Mouse (Mus musculus) midbrain, embryonic 15.5 days (tissue): ENCODE data around the gene 2310034C09Rik. TPM values are rescaled to one million over a fixed set of nuclear protein-coding genes. Genes with fewer than 3 reads are reported as not detected.
"Not testable (repeated sequence)": the region's sequence is repeated elsewhere in the genome, so short reads cannot be mapped to it uniquely, and the experiment has no call there.

ENCODE experiments used
- ATAC-seq: fragments of 200-750 bp; cut with Nextera tagmentation; replicated peaks from 2 replicates; pipeline ENCODE4 v1.8.0; 2017; ENCODE audit warnings: moderate TSS enrichment
- H3K27ac ChIP-seq: fragments of 300-500 bp; sonication (generic); 2 replicates; pipeline ENCODE4 v1.5.1; 2015; ENCODE audit warnings: mild to moderate bottlenecking, inconsistent platforms
- H3K27me3 ChIP-seq: fragments of 300-500 bp; sonication (generic); replicated peaks from 2 replicates; pipeline ENCODE4 v1.6.1; 2015; ENCODE audit warnings: inconsistent platforms
- H3K36me3 ChIP-seq: fragments of 300-500 bp; sonication (generic); replicated peaks from 2 replicates; pipeline ENCODE4 v1.6.1; 2015; ENCODE audit warnings: inconsistent platforms
- H3K4me1 ChIP-seq: fragments of 300-500 bp; sonication (generic); 2 replicates; pipeline ENCODE4 v1.6.1; 2015; ENCODE audit warnings: inconsistent platforms
- H3K4me2 ChIP-seq: fragments of 300-500 bp; sonication (generic); 2 replicates; pipeline ENCODE4 v1.6.1; 2015; ENCODE audit warnings: inconsistent platforms, mild to moderate bottlenecking, moderate library complexity
- H3K4me3 ChIP-seq: fragments of 300-500 bp; sonication (generic); 2 replicates; pipeline ENCODE4 v1.5.1; 2015; ENCODE audit warnings: mild to moderate bottlenecking, inconsistent platforms
- H3K9ac ChIP-seq: fragments of 300-500 bp; sonication (generic); 2 replicates; pipeline ENCODE4 v1.6.1; 2015; ENCODE audit warnings: mild to moderate bottlenecking, inconsistent platforms
- H3K9me3 ChIP-seq: fragments of 300-500 bp; sonication (generic); 2 replicates; pipeline ENCODE4 v1.6.1; 2016; ENCODE audit warnings: inconsistent platforms
- WGBS: fragments of 180-500 bp; shearing (Covaris S2); methylation state at CpG from one replicate; pipeline ENCODE4 v1.1.7; 2015; ENCODE audit warnings: mixed read lengths; 5-methylcytosine and 5-hydroxymethylcytosine counted together
- polyA plus RNA-seq: library from polyadenylated mRNA; unstranded; fragments of >200 nt; fragmentation: Nextera tagmentation; extraction: Ambion mirVana; gene quantifications from 2 replicates; pipeline ENCODE4 v1.2.1, GENCODE M21; 2015

The 2310034C09Rik gene
- polyA plus RNA-seq: not detected in 2 replicates

DNA sequence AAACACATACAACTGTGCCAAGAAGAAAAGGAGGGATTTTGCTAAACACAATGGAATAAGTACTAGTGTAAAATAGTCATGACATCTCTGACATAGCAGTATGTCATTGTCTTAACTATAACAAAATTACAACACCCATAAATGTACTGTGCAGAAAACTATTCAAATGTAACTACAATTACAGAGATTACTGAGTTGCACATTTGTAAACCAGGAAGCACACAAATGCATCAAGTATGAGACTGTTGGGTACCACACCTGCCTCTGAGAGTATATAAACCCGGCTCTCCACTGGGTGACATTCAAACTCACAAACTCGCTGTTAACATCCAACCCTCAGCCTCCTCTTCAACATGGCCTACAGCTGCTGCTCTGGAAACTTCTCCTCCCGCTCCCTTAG, at the start of gene 2310034C09Rik:
TSS of gene 2310034C09Rik (plus strand) at position 301 of the 400 bp plus-strand sequence.
- H3K9ac ChIP-seq, H3K36me3 ChIP-seq, H3K27me3 ChIP-seq, H3K9me3 ChIP-seq, ATAC-seq, H3K27ac ChIP-seq, H3K4me3 ChIP-seq, H3K4me2 ChIP-seq, H3K4me1 ChIP-seq: not testable (repeated sequence)
- 82% methylated on average over 3 of the region's 3 CpGs for WGBS

GRCm38 (mm10) chr16:88710757-88711156, 47.9 kb upstream of the 2310034C09Rik start:
- Histone ChIP-seq H3K4me1 (no peaks in the 10 kb centered on the region), H3K27ac (no peak overlapping the region), H3K27me3 (no peaks in the 10 kb centered on the region), H3K9me3 (no peaks in the 10 kb centered on the region), H3K4me2 (no peak overlapping the region), H3K36me3 (no peaks in the 10 kb centered on the region), H3K4me3 (no peak overlapping the region), H3K9ac (no peak overlapping the region)
- 82% methylated on average over 4 of the region's 4 CpGs for WGBS
- no peak for ATAC-seq

- WGBS: 81% methylated on average over 6 of the region's 6 CpGs
- no peak for ATAC-seq
- no peak overlapping the region for H3K4me2 ChIP-seq
These were observed 47.4 kb upstream of the 2310034C09Rik start for GRCm38 (mm10) chr16:88711245-88711644.

GRCm38 (mm10) chr16:88716549-88716948, 42.1 kb upstream of the 2310034C09Rik start:
- Histone ChIP-seq H3K4me3 (no peak overlapping the region), H3K27ac (no peak overlapping the region), H3K4me2 (no peak overlapping the region), H3K9ac (no peak overlapping the region), H3K4me1 (no peaks in the 10 kb centered on the region), H3K36me3 (no peaks in the 10 kb centered on the region), H3K27me3 (no peaks in the 10 kb centered on the region), H3K9me3 (no peaks in the 10 kb centered on the region)
- ATAC-seq: no peak

More at GRCm38 (mm10) chr16:88711245-88711644, 47.4 kb upstream of the 2310034C09Rik start:
- no peaks in the 10 kb centered on the region for H3K27me3 ChIP-seq
- no peak overlapping the region for H3K9ac ChIP-seq
- no peaks in the 10 kb centered on the region for H3K4me1 ChIP-seq
- no peaks in the 10 kb centered on the region for H3K9me3 ChIP-seq
- H3K27ac ChIP-seq: no peak overlapping the region
- no peaks in the 10 kb centered on the region for H3K36me3 ChIP-seq
- H3K4me3 ChIP-seq: no peak overlapping the region

DNA sequence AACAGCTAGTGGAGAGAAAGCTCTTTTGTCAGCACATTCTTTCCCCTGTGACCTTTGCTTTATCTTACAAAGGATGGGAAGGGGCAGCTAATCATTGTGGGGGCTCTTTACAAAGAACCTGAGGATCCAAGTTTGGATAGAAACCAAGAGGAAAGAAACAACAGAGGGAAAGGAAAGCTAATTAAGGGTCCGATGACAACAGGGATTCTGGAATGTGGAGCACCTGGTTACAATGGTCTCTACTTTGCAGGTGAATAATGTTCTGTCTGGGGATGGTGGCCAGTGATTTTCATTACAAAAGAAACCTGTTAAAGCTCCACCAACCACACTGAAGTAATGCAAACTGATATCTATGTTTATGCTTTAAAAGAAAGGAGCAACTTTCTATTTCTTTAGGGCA, 38.6 kb upstream of the 2310034C09Rik start:
- Histone ChIP-seq H3K4me2 (no peak overlapping the region), H3K36me3 (no peaks in the 10 kb centered on the region), H3K9me3 (no peaks in the 10 kb centered on the region), H3K4me1 (no peaks in the 10 kb centered on the region), H3K27ac (no peak overlapping the region), H3K9ac (no peak overlapping the region), H3K4me3 (no peak overlapping the region), H3K27me3 (no peaks in the 10 kb centered on the region)
- 11% methylated on average over 1 of the region's 1 CpGs for WGBS
- no peak for ATAC-seq

- H3K9me3 ChIP-seq: no peaks in the 10 kb centered on the region
- no peak for ATAC-seq
- H3K4me3 ChIP-seq: no peak within 1 kb of the TSS
- no peak within 1 kb of the TSS for H3K4me2 ChIP-seq
- no peaks in the 10 kb centered on the region for H3K27me3 ChIP-seq
- 84% methylated on average over 4 of the region's 4 CpGs for WGBS
- H3K36me3 ChIP-seq: no peaks in the 10 kb centered on the region
- no peak within 1 kb of the TSS for H3K9ac ChIP-seq
- no peak within 1 kb of the TSS for H3K27ac ChIP-seq
- no peaks in the 10 kb centered on the region for H3K4me1 ChIP-seq
These were observed 29.8 kb upstream of the 2310034C09Rik start, which contains the start of gene Krtap13-1 for GRCm38 (mm10) chr16:88728812-88729275. Gene Krtap13-1 (plus strand): TSS chr16:88728862.

GRCm38 (mm10) chr16:88735391-88735790, 23.3 kb upstream of the 2310034C09Rik start:
- Histone ChIP-seq H3K36me3 (no peaks in the 10 kb centered on the region), H3K4me1 (no peaks in the 10 kb centered on the region), H3K9me3 (no peaks in the 10 kb centered on the region), H3K4me2 (no peak overlapping the region), H3K9ac (no peak overlapping the region), H3K27ac (no peak overlapping the region), H3K4me3 (no peak overlapping the region), H3K27me3 (no peaks in the 10 kb centered on the region)
- ATAC-seq: no peak
- WGBS: 62% methylated on average over 2 of the region's 2 CpGs

GRCm38 (mm10) chr16:88744750-88745340, 13.8 kb upstream of the 2310034C09Rik start:
- ATAC-seq: 0 out of 2 replicates have a peak, but pooled peaks have one; percentile 48
- Histone ChIP-seq H3K27me3 (no peaks in the 10 kb centered on the region), H3K9me3 (no peaks in the 10 kb centered on the region), H3K9ac (no peak overlapping the region), H3K36me3 (no peaks in the 10 kb centered on the region), H3K4me2 (no peak overlapping the region), H3K4me1 (no peaks in the 10 kb centered on the region), H3K4me3 (no peak overlapping the region), H3K27ac (no peak overlapping the region)
- WGBS: 47% methylated on average over 4 of the region's 4 CpGs

GRCm38 (mm10) chr16:88747943-88748342, 10.7 kb upstream of the 2310034C09Rik start:
- H3K4me1 ChIP-seq: no peaks in the 10 kb centered on the region
- no peak overlapping the region for H3K4me3 ChIP-seq
- H3K27me3 ChIP-seq: no peaks in the 10 kb centered on the region
- H3K36me3 ChIP-seq: no peaks in the 10 kb centered on the region
- no peak overlapping the region for H3K4me2 ChIP-seq
- no peak for ATAC-seq
- WGBS: 71% methylated on average over 4 of the region's 4 CpGs
- no peaks in the 10 kb centered on the region for H3K9me3 ChIP-seq
- H3K27ac ChIP-seq: no peak overlapping the region
- no peak overlapping the region for H3K9ac ChIP-seq

DNA sequence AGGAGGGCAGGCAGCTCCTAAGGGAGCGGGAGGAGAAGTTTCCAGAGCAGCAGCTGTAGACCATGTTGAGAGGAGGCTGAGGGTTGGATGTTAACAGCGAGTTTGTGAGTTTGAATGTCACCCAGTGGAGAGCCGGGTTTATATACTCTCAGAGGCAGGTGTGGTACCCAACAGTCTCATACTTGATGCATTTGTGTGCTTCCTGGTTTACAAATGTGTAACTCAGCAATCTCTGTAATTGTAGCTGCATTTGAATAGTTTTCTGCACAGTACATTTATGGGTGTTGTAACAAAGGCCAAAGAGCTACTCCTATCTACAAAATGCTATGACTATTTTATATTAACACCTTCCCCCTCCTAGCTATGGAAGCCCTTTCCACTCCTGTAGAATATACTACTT, 7.1 kb upstream of the 2310034C09Rik start, which contains the start of gene Krtap13:
TSS of gene Krtap13 (minus strand) at position 101 of the 400 bp plus-strand sequence.
- not testable (repeated sequence) for H3K4me3 ChIP-seq, H3K4me2 ChIP-seq, ATAC-seq, H3K4me1 ChIP-seq, H3K9ac ChIP-seq, H3K27ac ChIP-seq, H3K36me3 ChIP-seq, H3K9me3 ChIP-seq, H3K27me3 ChIP-seq
- WGBS: 91% methylated on average over 3 of the region's 3 CpGs

DNA sequence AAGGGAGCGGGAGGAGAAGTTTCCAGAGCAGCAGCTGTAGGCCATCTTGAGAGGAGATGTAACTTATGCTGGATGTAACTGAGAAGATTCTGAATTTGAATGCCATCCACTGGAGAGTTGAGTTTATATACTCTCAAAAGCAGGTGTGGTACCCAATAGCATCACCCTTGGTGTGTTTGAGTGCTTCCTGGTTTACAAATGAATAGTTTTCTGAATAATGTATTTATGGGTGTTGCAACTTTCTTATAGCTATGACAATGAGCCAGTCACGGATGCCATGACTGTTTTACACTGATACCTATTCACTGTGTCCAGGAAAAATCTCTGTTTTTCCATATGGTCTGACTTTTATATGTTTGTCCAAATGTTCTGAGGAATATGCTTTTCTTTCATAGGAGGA, 15.5 kb downstream of the 2310034C09Rik start, which contains the start of gene 2310057N15Rik:
TSS of gene 2310057N15Rik (minus strand) at position 101 of the 400 bp plus-strand sequence.
- H3K4me3 ChIP-seq: no peak within 1 kb of the TSS
- no peak within 1 kb of the TSS for H3K4me2 ChIP-seq
- H3K27ac ChIP-seq: no peak within 1 kb of the TSS
- no peak for ATAC-seq
- WGBS: 82% methylated on average over 2 of the region's 2 CpGs
- H3K4me1 ChIP-seq: no peaks in the 10 kb centered on the region
- H3K9me3 ChIP-seq: no peaks in the 10 kb centered on the region
- no peak within 1 kb of the TSS for H3K9ac ChIP-seq
- no peaks in the 10 kb centered on the region for H3K27me3 ChIP-seq
- no peaks in the 10 kb centered on the region for H3K36me3 ChIP-seq

- H3K9me3 ChIP-seq: no peaks in the 10 kb centered on the region
- no peak within 1 kb of the TSS for H3K4me3 ChIP-seq
- H3K4me2 ChIP-seq: no peak within 1 kb of the TSS
- no peaks in the 10 kb centered on the region for H3K4me1 ChIP-seq
- no peaks in the 10 kb centered on the region for H3K27me3 ChIP-seq
- no peak within 1 kb of the TSS for H3K9ac ChIP-seq
- WGBS: 92% methylated on average over 6 of the region's 6 CpGs
- H3K27ac ChIP-seq: no peak within 1 kb of the TSS
- ATAC-seq: no peak
- no peaks in the 10 kb centered on the region for H3K36me3 ChIP-seq
These were observed 18.9 kb downstream of the 2310034C09Rik start, which contains the start of gene Gm5965 for GRCm38 (mm10) chr16:88777596-88777995. Gene Gm5965 (plus strand): TSS chr16:88777896.

- no peak overlapping the region for H3K4me2 ChIP-seq
- no peaks in the 10 kb centered on the region for H3K4me1 ChIP-seq
- H3K27me3 ChIP-seq: no peaks in the 10 kb centered on the region
- H3K36me3 ChIP-seq: no peaks in the 10 kb centered on the region
- H3K4me3 ChIP-seq: no peak overlapping the region
- WGBS: 84% methylated on average over 2 of the region's 2 CpGs
- ATAC-seq: no peak
- H3K9ac ChIP-seq: no peak overlapping the region
- H3K27ac ChIP-seq: no peak overlapping the region
- no peaks in the 10 kb centered on the region for H3K9me3 ChIP-seq
These were observed 28.1 kb downstream of the 2310034C09Rik start for GRCm38 (mm10) chr16:88786786-88787185.
